Mouse (Mus musculus): ENCODE measurements around the gene Bckdha.

GRCm38 (mm10) chr7:25681341-25682231 lies 22.8 kb upstream of the Bckdha start:
- TF ChIP-seq CTCF (conservative IDR thresholded peaks at IDR 0.05; ENCODE audit: low read length), result no peak
- no peak for TF ChIP-seq NANOG (IDR thresholded peaks at IDR 0.05; ENCODE audit: borderline replicate concordance, low read length)

Measured in E14TG2a.4 (cell line).